Mouse (Mus musculus) layer of hippocampus, adult 8-10 months (tissue): ENCODE measurements around the gene Abcc12. TPM values are rescaled to one million over a fixed set of nuclear protein-coding genes. Genes with fewer than 3 reads are reported as not detected.

Source experiments
- DNase-seq, 2 experiments: peaks; one replicate each; pipeline ENCODE4 v3.0.0; 2022; ENCODE audit warnings: low spot score in 2 of 2
- total RNA-seq, 4 experiments: library from RNA; stranded (reverse); gene quantifications; 2 replicates each; pipeline ENCODE4 v1.2.4; 2022

Gene Abcc12
- under 1 TPM; 0.31 to 0.59 (median 0.34) TPM for total RNA-seq

DNA sequence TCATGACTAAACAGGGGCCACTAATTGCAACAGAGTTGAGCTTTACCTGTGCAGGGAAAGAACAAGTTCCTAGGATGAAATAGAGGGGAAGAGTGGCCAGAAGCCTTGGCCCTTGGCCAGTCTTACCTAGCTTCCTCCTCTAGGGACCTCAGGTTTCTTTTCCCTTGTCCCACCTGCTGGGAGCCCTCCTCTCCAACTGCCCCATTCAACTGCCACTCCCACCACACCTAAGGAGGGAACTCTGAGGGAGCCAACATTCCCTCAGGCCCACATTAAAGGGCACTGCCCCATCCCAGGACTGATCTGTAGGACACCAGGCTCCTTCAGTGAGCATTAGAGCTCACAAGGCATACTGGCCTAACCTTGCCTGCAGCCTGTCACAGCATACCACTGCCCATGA lies at the start of gene Abcc12:
TSS of gene Abcc12 (minus strand) at position 229 of the 400 bp plus-strand sequence.
- DNase-seq = no peak

DNA sequence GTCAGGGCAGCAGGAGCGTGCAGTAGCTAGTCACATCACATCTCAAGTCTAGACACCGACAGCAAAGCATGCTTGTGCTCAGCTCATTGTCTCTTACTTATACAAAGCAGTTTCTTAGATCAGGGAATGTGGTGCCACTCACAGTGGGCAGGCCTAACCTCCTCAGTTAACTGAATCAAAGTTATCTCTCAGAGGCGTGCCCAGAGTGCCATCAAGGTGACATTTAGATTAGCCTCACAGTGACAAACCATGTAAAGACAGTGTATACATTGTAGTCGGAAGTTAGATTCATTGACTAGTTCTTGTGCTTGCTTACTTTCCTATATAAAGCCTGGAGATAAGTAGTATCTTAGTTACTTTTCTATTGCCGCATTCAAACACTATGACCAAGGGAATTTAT lies 49.7 kb upstream of the Abcc12 start:
- DNase-seq = no peak

GRCm38 (mm10) chr8:86624915-86625314 lies 44.4 kb upstream of the Abcc12 start:
- no peak for DNase-seq

GRCm38 (mm10) chr8:86623911-86624731 lies 43.6 kb upstream of the Abcc12 start, which contains the start of gene Lonp2:
TSS of gene Lonp2 (plus strand) at chr8:86624043.
- peak; percentile 95 to 96 for DNase-seq

DNA sequence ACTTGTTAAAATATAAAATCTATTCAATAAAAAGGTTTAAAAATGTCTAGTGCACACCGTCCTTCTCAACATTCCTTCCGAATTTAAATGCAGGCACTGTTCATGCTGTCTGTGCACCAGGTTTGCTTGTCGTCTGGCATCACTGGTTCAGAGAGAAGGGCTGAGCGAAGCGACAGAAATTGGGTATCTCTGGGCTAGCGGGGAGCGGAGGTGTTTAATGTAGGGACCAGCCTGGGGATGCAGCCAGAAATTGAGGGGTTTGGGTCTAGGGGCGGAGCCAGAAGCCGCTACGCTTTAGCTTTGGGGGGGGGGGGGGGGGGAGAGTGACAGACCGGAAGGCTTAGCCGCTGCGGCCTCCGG lies 43.0 kb upstream of the Abcc12 start:
- no peak for DNase-seq

DNA sequence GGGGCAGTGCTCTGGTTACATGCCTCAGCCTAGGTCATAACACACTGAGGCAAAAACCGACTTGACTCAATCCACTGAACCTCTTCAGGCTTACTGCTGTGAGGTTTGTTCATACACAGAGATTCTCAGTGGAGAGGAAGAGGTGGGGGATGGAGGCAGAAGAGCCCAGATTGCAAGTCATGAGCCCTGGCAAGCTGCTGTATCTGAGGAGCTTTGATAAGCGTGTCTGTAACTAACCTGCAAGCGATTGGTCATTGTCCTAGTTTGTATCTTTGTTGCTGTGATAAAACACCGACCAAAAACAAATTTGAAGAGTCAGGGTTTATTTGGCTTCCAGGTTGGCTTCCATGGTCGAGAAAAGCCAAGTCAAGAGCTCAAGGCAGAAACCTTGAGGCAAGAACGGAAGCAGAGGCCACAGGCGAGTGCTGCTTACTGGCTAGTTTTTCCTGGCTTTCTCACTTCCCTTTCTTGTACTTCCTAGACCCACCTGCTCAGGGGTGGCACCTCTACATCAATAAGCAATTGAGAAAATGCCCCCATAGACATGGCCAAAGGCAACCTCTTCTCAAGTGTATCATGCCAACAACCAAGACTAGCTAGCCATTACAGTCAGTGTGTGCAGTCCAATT lies 37.4 kb upstream of the Abcc12 start:
- no peak for DNase-seq

- no peak for DNase-seq
Measured at GRCm38 (mm10) chr8:86615095-86615769, 34.7 kb upstream of the Abcc12 start.

- DNase-seq = no peak
Measured at GRCm38 (mm10) chr8:86613798-86614197, 33.3 kb upstream of the Abcc12 start.

- DNase-seq = no peak
Measured at GRCm38 (mm10) chr8:86604676-86605075, 24.2 kb upstream of the Abcc12 start.

GRCm38 (mm10) chr8:86603174-86603573 lies 22.7 kb upstream of the Abcc12 start:
- DNase-seq = no peak

DNA sequence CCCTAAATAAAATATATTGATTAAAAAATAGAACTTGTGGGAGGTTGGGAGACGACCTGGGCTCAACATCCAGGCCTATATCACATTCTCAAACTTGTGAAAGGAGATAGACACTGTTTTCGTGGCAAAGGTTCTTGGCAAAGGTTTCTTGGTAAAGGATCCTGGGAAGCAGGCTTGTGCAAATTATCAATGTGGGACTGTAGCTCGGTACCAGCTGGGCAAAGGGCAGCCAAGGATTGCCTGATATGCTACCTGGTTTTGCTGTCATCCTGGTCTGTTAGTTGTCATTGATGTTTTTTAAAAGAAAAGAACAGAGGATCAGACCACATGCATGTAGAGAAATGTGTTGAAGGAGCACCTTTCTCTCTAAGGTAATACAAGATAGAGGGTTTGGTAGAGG lies 19.8 kb upstream of the Abcc12 start:
- DNase-seq = no peak

DNA sequence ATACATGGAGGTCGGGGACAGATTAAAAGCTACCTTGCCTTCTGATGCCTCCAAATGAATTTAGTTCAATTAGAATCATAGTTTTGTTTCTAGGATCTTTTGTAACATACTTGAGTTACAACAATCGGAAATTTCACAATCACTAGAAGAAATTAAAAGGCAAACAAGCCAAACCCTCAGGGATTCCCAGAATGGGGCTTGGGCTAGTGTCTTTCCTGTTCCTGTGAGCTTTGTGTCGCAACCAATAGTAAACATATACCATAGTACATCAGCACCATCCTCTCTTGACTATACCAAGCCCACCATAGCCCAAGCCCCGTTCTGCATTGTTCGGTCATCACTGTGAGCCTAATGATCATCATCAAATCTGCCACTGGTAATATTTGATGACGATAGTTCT lies 18.8 kb upstream of the Abcc12 start:
- DNase-seq = no peak

GRCm38 (mm10) chr8:86597681-86598080 lies 17.2 kb upstream of the Abcc12 start:
- no peak for DNase-seq

DNA sequence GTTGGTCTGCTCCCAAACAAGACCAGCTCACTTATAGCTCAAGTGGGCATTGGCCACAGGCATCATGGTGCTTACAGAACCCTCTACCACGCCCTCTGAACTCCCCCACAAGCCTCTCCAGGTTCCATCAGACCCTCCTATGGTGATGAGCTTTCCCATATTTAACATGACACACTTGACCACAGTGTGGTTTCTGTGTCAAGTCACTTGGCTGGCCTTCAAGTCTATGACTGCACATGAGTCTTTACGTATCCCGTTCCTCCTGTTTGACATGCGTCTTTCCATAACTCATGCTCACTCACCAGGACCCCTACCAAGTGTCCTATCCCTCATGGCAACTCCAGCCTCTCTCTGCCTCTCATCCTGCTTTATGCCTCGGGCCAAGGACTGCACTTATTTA lies 15.2 kb upstream of the Abcc12 start:
- DNase-seq = no peak

- DNase-seq = no peak
Measured at GRCm38 (mm10) chr8:86594159-86594796, 13.8 kb upstream of the Abcc12 start.

GRCm38 (mm10) chr8:86593099-86593498 lies 12.6 kb upstream of the Abcc12 start:
- no peak for DNase-seq

GRCm38 (mm10) chr8:86588338-86588737 lies 7.9 kb upstream of the Abcc12 start:
- no peak for DNase-seq

DNA sequence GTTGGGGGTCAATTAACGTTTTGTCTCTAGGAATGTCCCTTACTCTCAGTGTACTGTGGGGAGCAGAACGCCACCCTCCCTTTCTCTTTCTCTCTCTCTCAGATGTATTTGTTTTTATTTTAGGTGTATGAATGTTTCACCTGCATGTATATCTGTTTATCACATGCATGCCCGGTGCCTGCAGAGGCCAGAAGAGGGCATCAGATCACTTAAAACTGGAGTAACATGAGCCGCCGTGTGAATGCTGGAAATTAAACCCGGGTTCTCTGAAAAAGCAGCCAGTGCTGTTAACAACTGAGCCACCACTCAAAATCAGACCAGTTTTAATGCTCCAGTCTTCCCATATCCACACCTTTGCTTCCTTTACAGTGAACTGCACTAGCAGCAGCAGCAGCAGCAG lies 6.2 kb upstream of the Abcc12 start:
- no peak for DNase-seq

DNA sequence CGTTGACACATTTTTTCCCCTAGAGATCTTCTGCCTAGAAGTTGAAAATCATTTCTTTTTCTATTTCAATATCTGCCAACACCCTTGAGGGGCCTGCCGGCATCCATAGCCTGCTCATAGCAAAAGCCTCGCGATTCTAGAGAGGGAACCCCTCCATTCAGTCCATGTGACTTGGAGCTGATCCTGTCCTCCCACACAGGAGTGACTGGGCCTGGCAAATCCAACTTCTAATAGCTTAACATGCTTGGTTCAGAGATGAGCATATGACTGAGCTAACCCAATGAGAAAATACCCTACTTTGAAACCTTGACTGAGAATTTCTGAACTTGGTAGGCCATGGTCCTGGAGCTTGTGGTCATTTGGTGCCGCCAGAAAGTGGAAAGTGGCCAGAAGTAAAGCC lies 5.6 kb upstream of the Abcc12 start:
- no peak for DNase-seq

GRCm38 (mm10) chr8:86585532-86585931 lies 5.0 kb upstream of the Abcc12 start:
- peak; percentile 71 to 82 for DNase-seq

GRCm38 (mm10) chr8:86585118-86585517 lies 4.6 kb upstream of the Abcc12 start:
- DNase-seq = peak; percentile 77 to 87

- DNase-seq = no peak
Measured at GRCm38 (mm10) chr8:86581921-86582331, 1.4 kb upstream of the Abcc12 start.
